In genomic region chr11:88160316-88160715, GRCm38 (mm10) we compare ENCODE assay signal across 10 mouse cellular contexts. TPM values are rescaled to one million over a fixed set of nuclear protein-coding genes. Genes with fewer than 3 reads are reported as not detected.
DNase-seq lines count a peak whose midpoint lies in the region; ATAC-seq and TF ChIP-seq lines count a peak whose summit lies in the region.
"Had no signal": no experiment of that assay in that cellular context is flagged by ENCODE, and none has a peak within 500 bp of the region (broad histone marks: within the 10 kb centered on the region; RNA-seq: fewer than 3 reads in every experiment).

No protein-coding gene starts in this region.

- peaks cover 88% of the 10 kb centered on the region for H3K4me1 ChIP-seq in heart, embryonic 10.5 days
- H3K4me1 ChIP-seq in ES-E14 (ENCODE audit: control insufficient read depth in 2 of 2, insufficient read depth in 2 of 2, low read length in 2 of 2, poor library complexity in 1 of 2) = peaks cover 11 to 31% of the 10 kb centered on the region in 2 experiments
- H3K4me1 ChIP-seq in embryonic facial prominence, embryonic 13.5 days = peaks cover 65% of the 10 kb centered on the region
- peaks cover 86% of the 10 kb centered on the region for H3K4me1 ChIP-seq in midbrain, embryonic 10.5 days

- in situ Hi-C loops in ES-E14 (cut with MboI; ENCODE audit: low sequenced_read_pairs in 2 of 2, unreplicated experiment in 2 of 2) = no loop called here

- no peaks in the 10 kb centered on the region for H3K27me3 ChIP-seq in heart, embryonic 10.5 days (ENCODE audit: insufficient read depth, poor library complexity, severe bottlenecking)
- no peaks in the 10 kb centered on the region for H3K27me3 ChIP-seq in embryonic facial prominence, embryonic 13.5 days
- H3K27me3 ChIP-seq in midbrain, embryonic 10.5 days (ENCODE audit: low read depth, poor library complexity, severe bottlenecking) = peaks cover 17% of the 10 kb centered on the region; the same call in 1 of the 2 replicates

- H3K27ac ChIP-seq in heart, embryonic 10.5 days = peak overlapping the region; percentile 89
- peak overlapping the region; percentile 8; the same call in 1 of the 2 replicates for H3K27ac ChIP-seq in ES-E14 (ENCODE audit: insufficient read depth, low read depth, low read length, poor library complexity, severe bottlenecking)
- no peak overlapping the region for H3K27ac ChIP-seq in embryonic facial prominence, embryonic 13.5 days
- H3K27ac ChIP-seq in midbrain, embryonic 10.5 days (replicated peaks) = peak overlapping the region; percentile 93

- H3K4me3 ChIP-seq in heart, embryonic 10.5 days = peak overlapping the region; percentile 62; the same call in 1 of the 2 replicates
- H3K4me3 ChIP-seq in ES-E14 (ENCODE audit: insufficient read depth in 1 of 2, low read depth in 1 of 2, low read length in 2 of 2, poor library complexity in 1 of 2, severe bottlenecking in 1 of 2) = peak overlapping the region in 1 of 2 experiments; percentile 77; a peak in 1 of 4 replicates
- no peak overlapping the region for H3K4me3 ChIP-seq in embryonic facial prominence, embryonic 13.5 days
- peak overlapping the region; percentile 53; the same call in 1 of the 2 replicates for H3K4me3 ChIP-seq in midbrain, embryonic 10.5 days

- DNase-seq in heart, embryonic 10.5 days (ENCODE audit: low spot score) = no peak
- no peak for DNase-seq in heart, adult 18-20 months
- no peak for DNase-seq in ES-E14 (ENCODE audit: low read depth, low spot score)
- no peak for DNase-seq in midbrain, embryonic 10.5 days (ENCODE audit: low spot score)
- DNase-seq in retina, postnatal 1 day = no peak
- no peak for DNase-seq in right cerebral cortex, postnatal 4 days
- no peak for DNase-seq in layer of hippocampus, adult 9-10 months (ENCODE audit: low spot score)
- DNase-seq: cerebellum, adult 18-20 months; lung, postnatal 14 days had no signal

- no peak for ATAC-seq in embryonic facial prominence, embryonic 13.5 days (ENCODE audit: insufficient number of reproducible peaks, insufficient read depth, low FRiP score, low TSS enrichment, low read depth)

- H3K9ac ChIP-seq in ES-E14 (ENCODE audit: insufficient read depth, low read depth, low read length, poor library complexity, severe bottlenecking) = no peak overlapping the region
- no peak overlapping the region for H3K9ac ChIP-seq in embryonic facial prominence, embryonic 13.5 days

- no peaks in the 10 kb centered on the region for H3K9me3 ChIP-seq in heart, embryonic 10.5 days
- no peaks in the 10 kb centered on the region for H3K9me3 ChIP-seq in ES-E14 (ENCODE audit: control insufficient read depth, insufficient read depth, low read depth, low read length)
- no peaks in the 10 kb centered on the region for H3K9me3 ChIP-seq in embryonic facial prominence, embryonic 13.5 days
- no peaks in the 10 kb centered on the region for H3K9me3 ChIP-seq in midbrain, embryonic 10.5 days (replicated peaks)

- 61% methylated on average over 5 of the region's 5 CpGs for WGBS in heart, embryonic 10.5 days
- WGBS in embryonic facial prominence, embryonic 13.5 days = 52% methylated on average over 5 of the region's 5 CpGs
- 51% methylated on average over 5 of the region's 5 CpGs for WGBS in midbrain, embryonic 10.5 days

- H3K36me3 ChIP-seq in heart, embryonic 10.5 days = no peaks in the 10 kb centered on the region
- no peaks in the 10 kb centered on the region for H3K36me3 ChIP-seq in ES-E14 (ENCODE audit: control insufficient read depth, insufficient read depth, low read length, poor library complexity, severe bottlenecking)
- H3K36me3 ChIP-seq in embryonic facial prominence, embryonic 13.5 days = no peaks in the 10 kb centered on the region
- peaks cover 12% of the 10 kb centered on the region; the same call in 1 of the 2 replicates for H3K36me3 ChIP-seq in midbrain, embryonic 10.5 days

- H3K4me2 ChIP-seq in embryonic facial prominence, embryonic 13.5 days = peak overlapping the region; percentile 75; the same call in 1 of the 2 replicates

TF ChIP-seq in ES-E14, 5 proteins besides CTCF, POLR2A, EP300 and RAD21:
- no peak for TF ChIP-seq CHD2 (IDR thresholded peaks at IDR 0.05; ENCODE audit: low read depth, low read length)
- TF ChIP-seq HCFC1 (IDR thresholded peaks at IDR 0.05; ENCODE audit: borderline replicate concordance, insufficient read depth, low read length) = no peak
- TF ChIP-seq ZC3H11A (IDR thresholded peaks at IDR 0.05; ENCODE audit: borderline replicate concordance, low read depth, low read length) = no peak
- no peak for TF ChIP-seq MAFK (IDR thresholded peaks at IDR 0.05; ENCODE audit: insufficient read depth, low read depth, low read length)
- no peak for TF ChIP-seq ZNF384 (IDR thresholded peaks at IDR 0.05; ENCODE audit: low read depth, low read length)
TF ChIP-seq in ES-E14: peak in this region for 0.

RNA-seq across cellular contexts. Expression of gene Mrps23, which starts 43.9 kb away (rescaled TPM):
- 74.6 and 82.3 TPM in 2 replicates for polyA plus RNA-seq in heart, embryonic 10.5 days (2016; fragmentation: Nextera tagmentation; extraction: Ambion mirVana)
- total RNA-seq in heart, adult 18-20 months (2021) = 100 to 1,000 TPM; 327 to 375 TPM
- total RNA-seq in ES-E14 (2012; rRNA removed) = 94.7 and 139 TPM in 2 replicates
- polyA plus RNA-seq in embryonic facial prominence, embryonic 13.5 days (2015; fragmentation: Nextera tagmentation; extraction: Ambion mirVana) = 64.1 and 69.4 TPM in 2 replicates
- polyA plus RNA-seq in midbrain, embryonic 10.5 days (2016; fragmentation: Nextera tagmentation; extraction: Ambion mirVana) = 70.6 and 78.8 TPM in 2 replicates
